Mouse (Mus musculus) ovary, postnatal 10 days (tissue): ENCODE data around the gene Esrp2.

Experiments
- DNase-seq: peaks from one replicate; pipeline ENCODE4 v3.0.0; 2022; ENCODE audit warnings: low spot score

Esrp2 gene

GRCm38 (mm10) chr8:106136156-106137130, at the start of gene Esrp2:
Esrp2 (minus strand) TSS chr8:106136974.
- no peak for DNase-seq

DNA sequence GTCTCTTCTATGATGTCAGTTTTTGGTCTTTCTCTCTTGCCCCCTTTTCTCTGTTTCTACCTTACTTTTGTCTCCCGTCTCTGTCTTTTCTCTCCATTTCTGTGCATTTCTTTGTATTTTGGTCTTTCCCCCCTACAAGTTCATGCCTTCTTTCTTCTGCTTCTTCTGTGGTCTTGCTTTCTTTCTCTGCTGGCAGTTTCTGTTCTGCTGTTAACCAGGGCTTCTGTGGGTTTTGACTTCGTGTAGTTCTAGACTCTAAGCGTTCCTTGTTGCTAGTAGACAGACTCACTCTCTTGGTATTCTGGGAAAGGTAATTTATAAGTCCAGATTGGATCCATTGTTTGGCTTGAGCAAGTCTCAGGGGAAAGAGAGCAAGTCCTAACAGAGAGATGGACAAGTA, 49.6 kb upstream of the Esrp2 start:
- DNase-seq = no peak

- no peak for DNase-seq
Observed at GRCm38 (mm10) chr8:106185628-106186270, 49.0 kb upstream of the Esrp2 start.

- DNase-seq = no peak
Observed at GRCm38 (mm10) chr8:106178428-106178827, 41.7 kb upstream of the Esrp2 start.

- no peak for DNase-seq
Observed at GRCm38 (mm10) chr8:106177594-106177993, 40.8 kb upstream of the Esrp2 start.

DNA sequence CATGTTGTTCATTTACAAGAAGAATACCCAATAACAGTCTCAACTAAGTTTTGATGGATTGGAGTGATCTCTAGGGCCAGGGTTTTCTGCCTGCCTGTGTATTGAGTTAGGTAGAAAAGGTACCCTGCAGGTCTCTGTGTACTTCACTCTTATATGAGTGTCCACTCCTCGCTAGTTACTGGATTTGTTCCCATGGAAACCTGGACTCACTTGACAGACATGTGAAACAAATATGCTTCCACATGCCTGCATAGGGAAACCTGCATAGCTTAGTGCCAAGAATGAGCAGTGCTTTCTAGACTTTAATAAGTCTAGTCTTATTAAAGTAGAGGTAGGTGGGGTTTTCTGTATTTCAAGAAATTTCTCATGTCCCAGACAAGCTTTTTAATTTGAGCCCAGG, 40.1 kb upstream of the Esrp2 start:
- no peak for DNase-seq

DNA sequence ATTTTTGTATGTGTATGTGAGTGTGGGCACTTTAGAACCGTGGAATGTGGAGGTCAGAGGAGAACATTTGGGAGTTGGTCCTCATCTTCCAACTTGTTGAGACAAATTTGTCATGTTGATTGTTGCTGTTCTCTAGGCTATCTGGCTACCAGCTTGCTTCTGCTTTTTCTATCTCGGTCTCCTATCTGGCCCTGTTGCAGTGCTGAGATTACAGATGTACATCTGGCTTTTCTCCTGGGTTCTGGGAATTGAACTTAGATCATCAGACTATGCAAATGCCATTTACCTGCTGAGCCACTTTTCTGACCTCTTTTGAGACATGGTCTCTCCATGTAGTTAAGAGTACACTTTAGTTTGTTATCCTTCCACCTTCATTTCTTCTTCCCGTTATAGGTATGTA, 36.8 kb upstream of the Esrp2 start:
- no peak for DNase-seq

DNA sequence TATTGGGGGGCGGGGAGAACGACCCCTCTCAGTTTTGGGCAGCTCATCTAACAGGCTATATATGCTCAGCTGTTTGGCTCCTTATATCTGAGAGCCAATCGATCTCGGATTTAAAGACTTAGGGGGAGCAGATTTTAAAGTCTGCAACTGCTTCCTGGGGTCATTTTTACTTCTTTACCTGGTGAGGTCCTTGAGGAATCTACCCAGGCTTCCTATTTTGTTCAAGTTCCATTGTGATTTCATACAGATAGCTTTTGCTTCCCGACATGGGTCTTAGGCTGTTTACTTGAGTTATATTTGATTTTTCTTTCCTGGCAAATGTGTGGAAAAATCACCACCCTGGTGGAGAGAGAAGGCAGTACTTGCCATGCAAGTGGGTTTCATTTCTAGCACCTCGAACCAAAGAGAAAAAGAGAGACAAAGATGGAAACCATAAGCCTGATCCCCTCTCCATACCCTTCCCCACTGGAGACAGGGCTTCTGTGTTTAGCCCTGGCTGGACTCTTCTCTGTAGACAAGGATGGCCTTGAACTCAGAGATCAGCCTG, 33.2 kb upstream of the Esrp2 start:
- no peak for DNase-seq

DNA sequence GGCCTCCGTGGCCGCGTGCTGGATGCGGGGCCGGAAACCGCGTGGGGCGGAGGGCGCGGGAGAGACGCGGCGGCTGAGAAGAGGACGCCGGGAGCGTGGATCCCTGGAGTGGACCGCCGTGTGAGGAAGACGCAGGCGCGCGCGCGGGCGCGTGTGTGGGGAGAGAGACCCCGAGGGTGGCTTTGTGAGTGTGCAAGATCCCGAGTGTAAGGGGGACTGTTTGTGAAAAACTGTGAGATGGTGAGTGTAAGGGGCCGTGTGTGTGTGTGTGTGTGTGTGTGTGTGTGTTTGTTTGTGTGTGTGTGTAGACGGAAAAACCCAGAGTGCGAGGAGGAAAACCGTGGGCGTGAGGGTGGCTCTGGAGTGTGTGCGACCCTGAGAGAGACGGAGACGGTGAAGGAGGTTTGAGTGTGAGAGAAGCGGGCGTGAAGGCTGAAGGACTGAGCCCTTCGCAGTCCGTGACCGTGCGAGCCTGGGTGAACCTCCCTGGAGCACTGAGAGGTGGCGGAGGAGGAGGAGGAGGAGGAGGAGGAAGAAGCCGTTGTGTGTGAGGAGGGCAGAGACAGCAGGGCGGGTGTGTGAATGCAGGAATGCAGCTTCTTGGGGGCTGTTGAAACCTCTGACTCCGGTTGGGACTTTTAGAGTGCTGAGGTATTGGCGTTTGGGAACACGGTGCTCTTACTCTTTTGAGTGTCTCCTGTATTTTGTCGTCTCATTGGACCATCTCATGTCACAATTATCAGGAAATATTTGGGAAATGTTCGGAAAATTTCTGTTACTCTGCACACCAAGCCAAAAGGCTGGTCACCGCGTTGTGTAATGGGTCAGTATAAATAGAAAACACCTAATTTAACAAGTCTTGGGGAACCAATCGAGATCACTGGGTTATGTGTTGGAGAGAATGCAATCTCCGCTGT, 32.5 kb upstream of the Esrp2 start:
- DNase-seq = no peak

GRCm38 (mm10) chr8:106168356-106169016, 31.7 kb upstream of the Esrp2 start, which contains the start of gene Slc7a6:
Slc7a6 (plus strand) TSS chr8:106168857.
- DNase-seq = peak; percentile 67

DNA sequence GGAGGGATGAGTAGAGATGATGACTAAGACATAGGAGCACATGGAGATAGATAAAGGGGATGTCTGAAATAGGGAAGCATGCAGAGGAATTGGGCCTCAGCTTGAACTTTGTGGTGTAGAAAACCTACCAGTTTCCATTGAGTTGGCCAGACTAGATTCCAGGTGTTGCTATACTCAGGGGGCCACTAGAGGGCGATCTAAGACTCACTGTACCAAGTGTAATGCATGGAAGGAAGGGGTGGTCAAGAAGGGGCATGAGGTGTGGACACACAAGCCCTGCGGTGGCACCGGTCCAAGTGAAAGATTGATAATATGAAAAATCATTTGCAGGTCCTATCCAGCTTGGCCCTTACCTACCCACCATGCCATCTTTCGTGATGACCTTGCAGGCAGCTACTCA, 28.7 kb upstream of the Esrp2 start:
- peak; percentile 44 for DNase-seq

GRCm38 (mm10) chr8:106163251-106163650, 26.5 kb upstream of the Esrp2 start:
- DNase-seq = no peak

- no peak for DNase-seq
Observed at GRCm38 (mm10) chr8:106159876-106160275, 23.1 kb upstream of the Esrp2 start.

DNA sequence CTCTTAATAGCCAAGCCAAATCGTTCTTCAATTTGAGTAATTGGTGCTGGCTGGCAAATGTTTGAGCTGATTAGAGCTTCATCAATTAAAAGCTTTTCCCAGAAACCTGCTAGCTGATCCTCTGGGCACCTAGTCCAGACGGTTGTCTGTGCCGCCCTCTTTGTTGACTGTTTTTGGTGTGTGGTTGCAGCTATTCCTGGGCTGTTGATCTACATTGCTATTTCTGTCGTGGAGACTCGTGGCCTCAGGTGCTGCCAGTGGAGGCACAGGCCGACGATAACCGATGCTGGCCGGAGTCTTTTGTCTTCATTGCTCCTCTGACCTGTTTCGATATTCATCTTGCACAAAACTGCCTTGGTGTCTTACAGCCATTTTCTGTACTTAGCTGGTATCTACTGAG, 21.6 kb upstream of the Esrp2 start:
- DNase-seq = no peak

GRCm38 (mm10) chr8:106157419-106157818, 20.6 kb upstream of the Esrp2 start:
- DNase-seq = no peak

DNA sequence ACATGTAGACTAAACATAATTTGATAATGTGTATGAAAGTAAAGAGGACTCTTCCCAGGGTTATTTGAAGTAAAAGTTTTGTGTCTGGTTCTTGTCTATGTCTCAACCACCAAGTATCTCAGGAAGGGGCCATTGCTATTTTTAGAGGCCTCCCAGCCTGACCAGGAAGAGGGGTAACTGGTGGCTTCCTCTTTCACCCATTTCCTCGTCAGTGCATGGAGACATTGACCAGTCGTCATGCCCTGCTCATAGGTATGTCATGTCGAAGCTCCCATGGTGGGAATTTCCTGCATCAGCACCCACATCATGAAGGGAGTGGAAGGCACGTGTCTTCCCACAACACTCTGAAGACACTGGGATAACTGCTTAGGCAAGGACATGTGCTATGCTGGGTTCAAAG, 16.1 kb upstream of the Esrp2 start:
- no peak for DNase-seq

DNA sequence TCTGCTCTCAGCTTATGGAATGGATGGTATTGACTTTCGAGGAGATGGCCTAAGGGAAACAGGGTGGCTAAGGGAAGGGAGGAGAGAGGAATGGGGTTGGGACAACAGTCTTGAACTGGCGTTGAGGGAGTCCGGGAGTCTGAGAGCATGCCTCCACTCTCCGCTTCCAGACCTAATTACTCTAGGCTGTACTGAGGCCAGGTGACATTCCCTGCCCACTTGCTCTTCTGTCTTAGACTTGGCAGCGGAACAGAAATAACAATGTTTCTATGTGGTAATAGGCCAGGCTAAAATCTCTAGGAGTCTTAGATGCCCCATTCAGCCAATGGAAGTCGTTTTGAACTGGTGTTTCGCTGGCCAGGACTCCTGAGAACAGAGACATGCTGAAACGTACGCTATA, 14.3 kb upstream of the Esrp2 start:
- DNase-seq = no peak

GRCm38 (mm10) chr8:106150653-106151000, 13.9 kb upstream of the Esrp2 start:
- DNase-seq = no peak

GRCm38 (mm10) chr8:106149801-106150652, 13.3 kb upstream of the Esrp2 start, which contains the start of gene Pla2g15:
Pla2g15 (plus strand) TSS chr8:106150399.
- DNase-seq = peak; percentile 71

- no peak for DNase-seq
Observed at GRCm38 (mm10) chr8:106149025-106149424, 12.3 kb upstream of the Esrp2 start.
